Mouse (Mus musculus): Measurements from ENCODE around the gene Ambra1.
A peak's percentile ranks its signal among the peaks of the same experiment; 100 is the strongest.
"Not testable (repeated sequence)": the region's sequence is repeated elsewhere in the genome, so short reads cannot be mapped to it uniquely, and the experiment has no call there.

The Ambra1 gene

GRCm38 (mm10) chr2:91729971-91730821, at the start of gene Ambra1:
Ambra1 (plus strand) TSS chr2:91730134.
- DNase-seq (ENCODE audit: low spot score): peak; percentile 96

GRCm38 (mm10) chr2:91682850-91683249, 47.1 kb upstream of the Ambra1 start:
- DNase-seq (ENCODE audit: low spot score): peak; percentile 63

- no peak for DNase-seq (ENCODE audit: low spot score)
These were observed 46.0 kb upstream of the Ambra1 start for GRCm38 (mm10) chr2:91683919-91684318.

GRCm38 (mm10) chr2:91689452-91689851, 40.5 kb upstream of the Ambra1 start:
- DNase-seq (ENCODE audit: low spot score): no peak

GRCm38 (mm10) chr2:91695436-91696224, 34.3 kb upstream of the Ambra1 start:
- no peak for DNase-seq (ENCODE audit: low spot score)

GRCm38 (mm10) chr2:91696225-91696590, 33.7 kb upstream of the Ambra1 start:
- DNase-seq (ENCODE audit: low spot score): no peak

- DNase-seq (ENCODE audit: low spot score): no peak
These were observed 30.7 kb upstream of the Ambra1 start for GRCm38 (mm10) chr2:91699225-91699624.

GRCm38 (mm10) chr2:91701366-91701765, 28.6 kb upstream of the Ambra1 start:
- DNase-seq (ENCODE audit: low spot score): no peak

- no peak for DNase-seq (ENCODE audit: low spot score)
These were observed 24.2 kb upstream of the Ambra1 start for GRCm38 (mm10) chr2:91705736-91706135.

- no peak for DNase-seq (ENCODE audit: low spot score)
These were observed 23.5 kb upstream of the Ambra1 start for GRCm38 (mm10) chr2:91706456-91706855.

- DNase-seq (ENCODE audit: low spot score): no peak
These were observed 21.6 kb upstream of the Ambra1 start for GRCm38 (mm10) chr2:91708361-91708760.

- DNase-seq (ENCODE audit: low spot score): peak; percentile 95
These were observed 19.4 kb upstream of the Ambra1 start, which contains the start of the genes Atg13 and Harbi1 for GRCm38 (mm10) chr2:91710272-91711234. Atg13 (minus strand) TSS chr2:91710576. Harbi1 (plus strand) TSS chr2:91710852.

- DNase-seq (ENCODE audit: low spot score): peak; percentile 40
These were observed 18.5 kb upstream of the Ambra1 start for GRCm38 (mm10) chr2:91711256-91711925.

GRCm38 (mm10) chr2:91714921-91715320, 15.0 kb upstream of the Ambra1 start:
- DNase-seq (ENCODE audit: low spot score): no peak

GRCm38 (mm10) chr2:91718276-91718675, 11.7 kb upstream of the Ambra1 start:
- DNase-seq (ENCODE audit: low spot score): no peak

GRCm38 (mm10) chr2:91723382-91723781, 6.6 kb upstream of the Ambra1 start:
- no peak for DNase-seq (ENCODE audit: low spot score)

- no peak for DNase-seq (ENCODE audit: low spot score)
These were observed 6.0 kb upstream of the Ambra1 start for GRCm38 (mm10) chr2:91723951-91724350.

GRCm38 (mm10) chr2:91724716-91725115, 5.2 kb upstream of the Ambra1 start:
- DNase-seq (ENCODE audit: low spot score): no peak

GRCm38 (mm10) chr2:91725476-91725875, 4.5 kb upstream of the Ambra1 start:
- not testable (repeated sequence) for DNase-seq (ENCODE audit: low spot score)

- DNase-seq (ENCODE audit: low spot score): no peak
These were observed 2.9 kb upstream of the Ambra1 start for GRCm38 (mm10) chr2:91727011-91727410.

GRCm38 (mm10) chr2:91729571-91729970, 363 bp upstream of the Ambra1 start:
- no peak for DNase-seq (ENCODE audit: low spot score)

All from MN1 (cell line).